Mouse (Mus musculus) NIH3T3 (cell line): ENCODE measurements around the gene Me3.

Experiments
- DNase-seq: peaks from one replicate; pipeline ENCODE4 v3.0.0-alpha.2; 2012; ENCODE audit warnings: low read depth

Me3 gene

DNA sequence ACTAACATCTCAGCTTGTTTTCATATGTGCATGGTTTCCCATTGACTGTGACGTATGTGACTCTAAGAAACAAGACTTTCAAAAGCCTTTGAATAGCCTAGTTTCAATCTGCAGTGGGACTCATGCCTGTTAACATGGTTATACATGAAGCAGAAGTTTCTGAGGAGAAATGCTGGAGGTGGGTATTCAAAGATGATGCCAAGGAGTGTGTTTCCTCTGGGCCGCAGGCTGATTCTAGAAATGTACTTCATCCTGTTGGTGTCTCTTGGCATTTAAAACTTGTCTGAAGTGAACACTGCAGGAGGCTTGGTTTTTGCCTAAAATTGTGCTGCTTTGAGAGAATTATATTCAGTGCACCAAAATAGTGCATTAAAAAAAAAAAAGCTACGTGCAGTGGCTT is 34.2 kb downstream of the Me3 start:
- DNase-seq: no peak

DNA sequence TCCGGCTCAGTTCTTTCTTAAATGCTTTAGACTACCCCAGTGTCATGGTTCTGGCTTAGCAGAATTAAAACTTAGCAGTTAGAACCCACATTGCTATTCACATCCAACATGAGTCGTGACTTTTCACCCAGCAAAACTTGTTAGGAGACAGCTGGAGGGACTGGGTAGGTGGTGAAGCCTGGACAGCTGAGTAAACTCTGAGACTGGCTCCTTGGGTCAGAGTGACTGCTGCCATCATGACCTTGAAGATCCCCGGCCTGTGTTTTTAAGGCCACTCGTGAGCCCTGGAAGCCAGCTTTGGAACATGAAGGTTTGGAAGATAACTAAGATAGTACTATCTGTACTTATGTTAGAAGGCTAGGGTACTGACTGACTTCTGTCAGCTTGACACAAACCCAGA is 35.4 kb downstream of the Me3 start:
- DNase-seq: no peak

DNA sequence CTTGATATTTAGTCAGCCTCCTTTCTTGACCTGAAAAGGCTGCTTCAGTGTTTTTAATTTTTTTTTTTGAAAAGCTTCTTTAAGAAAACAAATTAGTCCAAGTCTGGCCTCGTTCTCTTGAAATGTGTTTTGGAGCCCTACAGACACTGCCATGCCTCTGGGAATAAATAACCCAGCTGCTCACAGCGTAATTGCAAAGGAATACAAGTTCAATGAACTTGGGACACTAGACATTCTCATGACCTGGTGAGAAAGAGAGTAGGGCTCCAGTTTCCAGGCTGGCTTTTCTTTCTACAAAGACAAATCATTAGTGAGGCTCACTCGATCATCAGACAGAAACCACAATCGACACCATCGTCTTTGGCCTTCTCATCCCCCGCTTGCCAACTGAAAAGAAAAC is 37.3 kb downstream of the Me3 start:
- DNase-seq: no peak

DNA sequence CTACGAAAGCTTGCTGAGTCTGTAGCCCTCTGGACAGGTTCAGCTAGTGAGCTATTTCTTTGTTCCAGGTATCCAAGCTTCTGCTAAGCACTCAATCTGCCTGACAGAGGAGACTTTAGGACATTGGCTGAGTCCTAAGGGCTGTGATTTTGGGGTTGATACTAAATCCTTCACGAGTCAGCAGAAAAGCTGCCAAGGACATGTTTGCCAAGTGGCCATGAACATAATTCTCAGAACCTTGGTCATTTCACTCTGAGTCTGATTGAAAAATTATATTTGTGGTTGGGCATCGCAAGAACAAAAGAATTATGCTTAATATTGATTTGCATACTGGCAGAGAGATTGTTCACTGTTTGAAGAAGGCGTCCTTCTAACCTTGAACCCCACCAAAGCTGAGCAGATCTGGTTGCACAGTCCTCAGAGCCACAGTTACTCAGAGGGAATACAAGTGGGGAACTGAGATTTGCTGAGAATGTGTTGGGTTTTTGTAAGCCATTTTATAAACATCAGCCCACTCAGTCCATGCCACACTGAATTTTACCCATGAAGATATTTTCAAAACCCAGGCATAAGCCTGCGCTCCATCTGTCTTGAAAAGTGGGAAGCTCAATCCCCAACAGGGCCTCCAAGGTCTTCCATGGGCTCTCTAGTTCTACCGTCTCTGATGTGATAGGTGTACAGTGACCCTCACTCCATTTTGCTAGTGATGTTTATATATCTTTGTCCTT is 39.1 kb downstream of the Me3 start:
- no peak for DNase-seq

DNA sequence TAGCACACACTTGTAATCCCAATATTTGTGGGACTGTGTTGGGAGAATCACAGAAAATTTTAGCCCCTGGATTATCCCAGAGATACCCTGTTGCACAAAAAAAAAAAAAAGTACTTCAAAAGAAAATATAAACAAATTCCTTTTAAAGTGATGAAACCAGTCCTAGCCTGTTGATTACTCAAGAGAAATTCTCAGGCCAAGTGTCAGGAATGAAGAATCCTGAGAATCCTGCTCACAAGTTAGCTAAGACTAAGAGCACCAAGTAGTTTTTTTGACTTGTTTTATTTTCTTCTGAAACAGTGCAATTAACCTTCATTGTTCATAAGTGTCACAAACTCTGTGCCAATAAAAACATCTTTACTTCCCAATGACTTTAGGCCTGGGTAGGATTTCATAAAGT is 44.0 kb downstream of the Me3 start:
- peak; percentile 62 for DNase-seq

DNA sequence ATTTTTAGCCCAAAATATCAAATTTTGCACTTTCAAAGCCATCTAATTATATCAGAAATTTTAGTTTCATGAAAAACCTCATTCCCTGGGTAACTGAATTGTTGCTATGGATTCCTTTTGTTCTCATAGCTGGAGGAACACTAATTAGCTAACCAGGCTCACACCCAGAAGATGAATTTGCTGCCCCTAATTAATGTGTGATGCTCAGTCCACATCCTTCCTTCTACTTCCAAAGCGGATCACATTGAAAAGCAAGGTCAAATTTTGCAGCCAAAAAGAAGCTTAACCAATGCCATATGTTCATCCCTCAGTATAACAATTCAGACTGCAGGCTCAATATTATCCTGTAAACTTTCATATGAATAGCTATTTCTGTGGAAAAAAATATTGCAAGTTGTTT is 45.7 kb downstream of the Me3 start:
- DNase-seq: peak; percentile 22

DNA sequence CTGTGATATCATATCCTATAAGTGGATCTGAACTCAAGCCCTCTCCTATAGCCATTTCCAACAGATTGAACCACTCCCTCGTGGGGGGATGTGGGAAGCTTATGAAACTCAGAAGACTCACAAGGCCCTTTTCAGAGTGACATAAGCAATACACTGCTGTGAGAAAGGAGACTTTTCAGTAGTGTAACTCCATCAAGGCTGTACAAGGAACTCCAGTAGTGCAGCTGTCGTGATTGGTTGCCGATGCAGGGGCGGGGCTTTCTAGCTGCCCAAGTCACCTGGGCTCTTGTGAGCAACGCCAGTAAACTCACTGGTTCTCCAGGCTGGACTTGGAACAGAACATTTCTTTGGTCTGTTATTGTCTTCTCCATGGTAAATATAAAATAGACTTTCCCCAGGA is 46.5 kb downstream of the Me3 start:
- no peak for DNase-seq

DNA sequence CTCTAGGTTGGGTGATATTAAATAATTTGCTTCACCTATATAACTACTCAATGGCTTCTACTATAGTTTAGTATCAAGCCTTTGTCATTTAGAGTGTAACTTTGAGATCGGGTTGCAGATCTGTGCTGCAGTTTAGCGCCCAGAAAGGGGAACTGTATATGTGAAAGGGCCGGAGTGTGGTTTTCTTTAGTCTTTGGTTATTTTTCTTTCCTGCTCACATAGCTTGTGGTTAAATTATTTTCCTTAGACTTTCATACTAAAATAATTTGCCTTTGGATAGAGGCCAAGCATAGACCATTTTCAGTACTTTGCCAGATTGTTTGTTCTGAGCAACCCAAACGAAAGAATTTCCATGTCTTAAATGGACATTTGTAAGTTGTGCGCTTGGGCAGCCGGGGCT is 46.9 kb downstream of the Me3 start:
- peak; percentile 62 for DNase-seq

DNA sequence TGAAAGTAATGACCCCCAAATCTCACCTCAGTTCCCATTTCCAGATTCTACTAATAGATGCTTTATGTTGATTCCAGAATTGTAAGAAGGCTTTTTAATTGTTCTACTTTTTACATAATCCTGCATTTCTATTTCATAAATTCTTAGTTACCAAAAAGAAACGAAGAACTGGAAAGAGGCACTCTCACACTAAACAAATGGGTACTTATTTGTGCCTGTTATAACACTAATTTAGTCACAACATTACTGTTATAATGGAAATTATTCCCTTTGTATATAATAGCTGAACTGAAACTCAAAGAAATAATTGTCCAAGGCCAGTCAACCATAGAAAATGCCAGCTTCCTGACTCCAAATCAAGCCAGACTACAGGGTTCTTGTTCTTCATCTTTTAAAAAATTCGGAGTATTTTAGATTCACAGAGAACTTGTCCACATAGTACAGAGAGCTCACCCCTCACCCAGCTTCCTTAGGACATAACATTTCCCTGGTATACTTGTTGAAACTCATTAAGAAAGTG is 47.5 kb downstream of the Me3 start:
- no peak for DNase-seq

DNA sequence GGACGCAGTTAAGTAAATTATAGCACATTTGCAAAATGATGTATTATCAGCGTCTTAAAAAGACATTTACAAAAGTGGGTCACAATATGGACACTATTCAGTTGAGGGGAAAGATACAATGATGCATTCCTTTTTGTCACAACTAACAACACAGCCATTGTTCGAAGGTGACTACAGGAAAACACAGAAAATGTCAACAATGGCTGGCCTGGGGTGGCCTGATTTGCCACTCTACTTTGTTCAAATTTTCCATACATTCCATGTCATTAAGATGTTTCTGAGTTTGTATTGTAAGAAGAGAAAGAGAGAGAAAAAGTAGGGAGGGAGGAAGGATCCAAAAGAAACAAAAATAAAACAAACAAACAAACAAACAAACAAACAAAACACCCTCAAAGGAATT is 48.7 kb downstream of the Me3 start:
- DNase-seq: no peak

DNA sequence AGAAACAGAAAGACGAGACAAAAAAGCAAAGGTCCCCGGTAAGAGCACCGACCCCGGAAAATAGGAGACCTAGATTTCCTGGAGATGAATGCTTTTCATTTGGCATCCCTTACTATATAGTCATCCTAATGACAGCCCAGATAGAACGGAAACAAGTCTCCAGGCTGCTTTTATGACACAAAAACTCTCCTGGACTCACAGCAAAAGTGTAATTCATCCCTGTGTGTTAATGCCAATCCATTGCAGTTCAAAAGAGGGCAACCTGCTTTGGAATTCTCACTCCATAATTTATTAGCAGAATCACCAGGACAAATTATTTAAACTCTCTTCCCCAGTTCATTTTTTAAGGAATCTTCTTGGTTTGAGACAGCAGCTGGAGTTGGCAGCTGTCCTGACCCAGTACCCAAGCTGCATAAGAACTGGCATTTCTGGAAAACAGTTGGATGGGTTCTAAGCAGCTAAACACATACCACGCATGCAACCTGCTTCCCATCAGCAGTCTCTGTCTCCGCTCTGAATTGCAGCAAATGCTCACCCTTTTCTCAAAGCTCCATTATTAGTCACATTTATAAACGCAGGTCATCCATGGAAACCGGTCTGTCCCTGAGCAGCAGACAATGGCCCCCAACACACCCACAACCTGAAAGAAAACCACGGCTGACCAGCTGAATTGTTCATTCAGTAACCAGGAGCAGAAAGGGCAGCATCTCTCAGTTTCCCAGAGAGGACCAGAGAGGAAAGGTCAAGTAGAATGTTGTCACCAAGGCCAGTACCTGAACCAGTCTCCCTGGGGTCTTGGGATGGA is 49.7 kb downstream of the Me3 start:
- DNase-seq: no peak

DNA sequence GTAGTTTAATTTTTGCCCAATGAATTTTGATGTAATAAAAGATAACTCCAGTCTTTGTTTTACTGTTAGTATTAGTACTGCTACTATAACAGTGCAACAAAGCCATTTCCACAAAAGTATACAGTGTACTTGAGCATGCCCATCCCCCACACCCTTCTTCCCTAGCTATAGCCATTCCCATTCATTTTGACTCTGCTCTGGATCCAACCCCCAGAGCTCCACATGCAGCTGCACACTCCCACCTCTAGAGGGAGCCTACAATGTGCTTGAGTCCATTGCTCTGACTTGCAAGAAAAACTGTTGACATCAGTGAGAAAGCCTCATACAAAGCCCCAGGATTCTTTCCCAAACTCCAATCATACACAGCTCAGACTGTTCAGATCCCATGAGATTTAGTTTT is 66.0 kb downstream of the Me3 start:
- peak; percentile 62 for DNase-seq

DNA sequence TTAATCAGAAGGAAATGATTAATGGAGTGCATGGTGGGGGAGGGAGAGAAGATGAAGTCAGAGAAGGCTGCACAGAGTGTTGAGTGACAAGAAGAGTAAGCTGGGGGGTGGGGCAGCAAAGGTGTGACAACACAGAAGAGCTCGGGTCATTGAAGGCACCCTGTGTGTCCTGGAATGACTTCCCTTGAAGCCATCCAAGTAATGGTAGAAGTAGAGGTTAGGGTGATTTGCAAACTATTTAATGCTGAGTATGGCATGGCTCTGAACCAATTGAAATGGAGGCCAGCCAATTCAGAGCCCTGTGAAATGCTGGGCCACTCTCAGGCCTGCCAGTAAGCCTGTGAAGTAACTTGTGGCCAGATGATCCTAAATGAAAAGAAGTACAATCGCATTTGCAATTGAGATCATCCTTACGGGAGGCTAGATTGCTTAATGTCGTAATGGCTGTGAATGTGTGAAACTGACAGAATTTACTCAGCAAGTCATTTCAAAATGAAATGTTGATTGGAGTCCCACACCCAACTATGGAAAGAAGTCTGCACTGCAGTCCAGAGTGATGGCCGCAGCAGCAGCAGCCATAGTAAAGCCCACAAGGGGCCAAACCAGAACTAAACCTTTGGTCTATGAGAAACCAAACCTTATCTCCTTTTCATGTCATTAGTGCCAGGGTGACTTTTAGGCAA is 67.6 kb downstream of the Me3 start:
- DNase-seq: peak; percentile 84

DNA sequence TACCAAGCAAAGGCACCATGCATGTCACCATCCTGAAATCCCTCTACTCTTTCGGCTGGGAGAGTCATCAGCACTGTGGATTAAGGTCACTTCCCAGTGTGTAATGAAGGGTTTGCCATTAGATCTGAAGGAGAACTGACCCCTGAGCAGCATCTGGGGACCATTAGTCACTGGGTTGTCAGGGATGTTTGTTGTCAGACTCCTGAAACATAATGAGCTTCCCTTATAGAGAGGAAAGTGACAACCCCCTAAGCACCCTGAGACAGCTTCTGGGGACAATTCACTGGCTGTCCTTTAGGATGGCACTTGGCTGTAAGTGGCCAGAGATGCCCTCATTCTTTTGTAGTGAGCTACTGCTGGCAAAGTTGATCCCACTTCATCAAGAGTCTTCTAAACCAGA is 68.3 kb downstream of the Me3 start:
- no peak for DNase-seq

DNA sequence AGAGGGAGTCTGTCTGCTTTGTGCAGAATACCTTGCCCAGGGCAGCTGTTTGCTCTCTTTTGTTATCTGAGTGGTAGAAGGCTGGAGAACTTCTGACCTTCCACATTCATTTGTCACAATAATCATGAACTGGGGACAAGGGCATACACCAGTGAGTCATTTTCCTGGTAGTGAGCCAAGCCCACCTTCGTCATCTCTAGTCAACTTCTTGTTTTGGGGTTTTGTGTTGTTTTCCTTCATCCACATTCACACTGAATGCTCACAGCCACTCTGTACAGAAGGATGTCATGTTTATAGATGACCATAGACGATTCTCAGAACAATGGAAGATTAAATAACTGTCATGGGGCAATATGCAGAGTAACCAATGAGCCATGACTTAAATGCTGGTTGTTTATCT is 78.6 kb downstream of the Me3 start:
- DNase-seq: no peak

DNA sequence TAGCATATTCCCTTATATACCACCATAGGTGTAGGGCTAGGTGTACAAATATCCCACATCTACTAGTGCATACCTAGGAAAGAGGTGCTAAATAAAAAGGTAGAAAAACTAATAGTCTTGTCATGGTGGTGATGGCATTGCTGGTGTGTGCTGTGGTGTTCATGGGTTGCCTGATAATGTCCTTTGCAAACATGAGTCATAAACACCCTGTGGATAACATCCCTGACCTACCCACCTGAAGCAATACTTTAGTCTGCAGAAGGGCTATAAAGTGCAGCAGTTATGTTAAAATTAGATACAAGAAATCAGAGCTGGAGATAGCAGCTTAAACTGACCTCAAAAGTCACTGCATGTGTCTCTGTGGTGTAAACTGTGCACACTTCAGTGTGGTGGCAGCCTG is 80.9 kb downstream of the Me3 start:
- no peak for DNase-seq

DNA sequence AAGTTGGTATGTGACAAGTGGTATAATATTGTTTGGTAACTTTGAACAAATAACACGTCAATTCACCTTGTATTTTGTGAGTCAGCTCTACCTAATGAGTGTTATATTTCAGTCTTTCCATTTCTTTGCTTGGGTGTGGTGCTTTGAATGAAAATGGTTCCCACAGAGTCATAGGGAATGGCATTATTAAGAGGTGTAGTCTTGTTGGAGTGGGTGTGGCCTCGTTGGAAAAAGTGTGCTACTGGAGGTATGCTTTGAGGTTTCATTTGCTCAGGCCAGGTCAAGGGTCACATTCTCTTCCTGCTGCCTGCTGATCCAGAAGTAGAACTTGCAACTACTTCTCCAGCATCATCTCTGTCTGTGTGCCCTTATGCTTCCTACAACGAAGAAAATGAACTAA is 84.0 kb downstream of the Me3 start:
- DNase-seq: no peak

DNA sequence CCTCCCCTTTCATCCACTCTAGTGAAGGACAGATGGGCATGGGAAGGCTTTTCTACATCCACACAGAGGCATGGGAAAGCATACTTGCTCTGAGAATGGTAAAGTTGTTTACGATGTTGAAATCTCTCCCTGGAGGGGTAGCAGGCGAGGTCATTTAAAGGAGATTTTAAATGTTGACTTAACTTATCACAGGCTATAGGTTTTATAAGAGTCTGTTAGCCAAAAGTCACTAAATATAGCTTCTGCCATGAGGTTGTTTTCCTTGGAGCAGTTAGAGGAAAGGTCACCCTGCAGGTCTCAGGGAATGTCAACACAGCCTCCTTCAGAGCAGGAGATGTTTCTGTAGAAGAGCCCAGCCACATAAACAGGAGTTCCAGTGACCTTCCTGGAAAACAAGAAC is 85.3 kb downstream of the Me3 start:
- DNase-seq: peak; percentile 62

DNA sequence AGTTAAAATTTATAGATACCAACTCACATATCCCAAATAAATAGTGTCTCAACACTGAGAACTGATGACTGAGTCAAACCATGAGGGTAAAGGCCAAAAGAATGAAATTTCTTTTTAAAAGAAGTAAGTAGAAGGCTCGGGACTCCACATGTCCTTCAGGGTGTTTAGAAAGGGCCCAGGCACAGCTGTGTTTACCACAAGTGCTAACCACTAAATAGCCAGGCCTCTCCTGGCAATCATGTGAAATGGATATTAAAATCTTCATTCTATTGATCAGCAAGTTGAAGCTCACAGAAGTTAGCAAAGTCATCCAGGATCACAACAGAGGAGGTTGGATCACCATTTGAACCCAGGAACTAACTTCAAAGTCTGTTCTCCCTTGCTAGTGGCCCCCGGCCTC is 86.1 kb downstream of the Me3 start:
- peak; percentile 50 for DNase-seq

DNA sequence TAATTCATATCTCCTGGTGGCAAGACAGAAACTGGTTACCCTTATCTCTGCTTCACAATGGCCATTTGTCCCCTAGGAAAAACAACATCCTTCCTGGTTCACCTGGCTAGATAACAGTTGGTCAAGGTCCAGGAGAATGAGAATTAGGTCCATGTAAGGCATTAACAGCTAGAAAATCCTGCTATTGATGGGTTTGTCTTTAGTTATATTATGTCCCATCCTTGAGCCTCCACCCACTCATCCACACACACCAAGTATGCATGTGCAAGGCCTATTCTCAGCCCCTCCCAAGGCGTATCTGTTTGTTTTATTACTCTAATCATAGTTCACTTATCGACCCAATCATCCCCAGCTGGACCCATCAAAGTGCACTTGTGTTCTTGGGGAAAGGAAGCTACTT is 88.1 kb downstream of the Me3 start:
- no peak for DNase-seq

DNA sequence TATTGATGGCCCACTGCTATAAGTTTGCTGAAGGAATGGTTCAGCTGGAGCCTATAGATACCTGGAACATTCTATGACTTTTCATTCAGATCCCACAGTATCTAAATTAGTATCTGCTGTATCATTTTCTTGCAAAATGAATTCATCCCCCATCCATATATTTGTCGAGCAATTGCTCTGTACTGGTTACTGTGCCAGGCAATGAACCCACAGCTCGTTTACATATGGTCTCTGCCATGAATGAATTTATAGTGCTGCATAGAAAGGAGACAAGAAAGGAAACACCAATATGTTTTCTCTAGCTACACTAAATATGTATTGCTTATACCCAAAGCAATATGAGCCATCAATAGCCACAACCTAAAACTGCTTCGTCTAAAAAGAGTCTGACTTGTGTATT is 94.5 kb downstream of the Me3 start:
- no peak for DNase-seq

DNA sequence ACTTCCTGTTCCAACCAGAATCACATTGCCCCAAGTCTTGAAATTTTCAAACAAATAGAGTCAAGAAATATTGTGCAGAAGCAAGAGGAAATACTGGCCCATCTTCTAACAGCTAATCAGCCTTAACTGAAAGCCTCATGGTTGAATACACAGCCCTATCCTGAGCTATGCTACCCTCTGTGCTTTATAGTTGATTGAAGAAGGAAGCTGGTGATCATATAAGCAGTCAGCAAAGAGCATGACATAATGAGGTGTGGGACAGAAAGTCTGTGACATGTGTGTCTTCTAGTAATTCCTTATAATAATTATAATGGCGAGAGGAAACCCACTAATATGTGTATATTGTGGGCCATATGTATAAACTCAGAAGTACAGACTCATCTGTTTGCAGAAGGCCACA is 95.4 kb downstream of the Me3 start:
- no peak for DNase-seq

DNA sequence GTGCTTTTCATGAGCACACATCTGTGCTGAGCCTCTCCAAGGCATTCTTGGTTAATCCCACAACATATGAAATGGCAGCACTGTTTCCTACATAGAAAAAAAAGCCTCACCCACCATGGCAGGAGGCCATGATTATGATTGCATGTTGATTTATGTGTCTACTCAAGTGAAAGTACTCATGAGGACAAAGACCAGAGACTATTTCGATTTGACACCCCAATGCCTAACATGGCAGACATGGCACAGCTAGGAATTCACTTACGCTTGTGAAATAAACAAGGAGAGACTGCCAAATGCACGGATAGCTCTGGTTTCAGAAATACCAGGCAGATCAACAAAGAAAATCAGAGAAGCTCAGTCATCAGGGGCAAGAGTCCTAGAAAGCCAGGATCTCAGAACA is 96.2 kb downstream of the Me3 start:
- peak; percentile 69 for DNase-seq
